Mouse (Mus musculus): ENCODE results near the gene Odf3. TPM values are rescaled to one million over a fixed set of nuclear protein-coding genes. Genes with fewer than 3 reads are reported as not detected.

Odf3 gene
- polyA plus RNA-seq, 1 experiment from 2014 or later = not detected

- ATAC-seq (replicated peaks; ENCODE audit: low FRiP score, low TSS enrichment, low read depth) (no peak), DNase-seq (ENCODE audit: low spot score) (no peak)
- Histone ChIP-seq H3K9me3 (ENCODE audit: control insufficient read depth, low read length) (no peaks in the 10 kb centered on the region), H3K4me2 (ENCODE audit: low read length) (no peak overlapping the region), H3K9ac (ENCODE audit: low read length) (no peak overlapping the region), H3K4me1 (replicated peaks; ENCODE audit: control insufficient read depth, insufficient read depth, low read length) (peaks cover 17% of the 10 kb centered on the region), H3K4me3 (ENCODE audit: low read depth, low read length) (no peak overlapping the region), H3K27ac (ENCODE audit: low read depth) (no peak overlapping the region), H3K36me3 (ENCODE audit: control insufficient read depth, insufficient read depth, low read length) (peaks cover 34% of the 10 kb centered on the region), H3K27me3 (replicated peaks; ENCODE audit: control insufficient read depth, insufficient read depth, low read length) (no peaks in the 10 kb centered on the region)
- 85% methylated on average over 9 of the region's 9 CpGs for WGBS
Measured at GRCm38 (mm10) chr7:140853386-140853785, 5.8 kb downstream of the Odf3 start.

- Histone ChIP-seq H3K4me3 (ENCODE audit: low read depth, low read length) (no peak overlapping the region), H3K27ac (ENCODE audit: low read depth) (no peak overlapping the region), H3K4me1 (replicated peaks; ENCODE audit: control insufficient read depth, insufficient read depth, low read length) (peaks cover 20% of the 10 kb centered on the region), H3K9me3 (ENCODE audit: control insufficient read depth, low read length) (no peaks in the 10 kb centered on the region), H3K27me3 (replicated peaks; ENCODE audit: control insufficient read depth, insufficient read depth, low read length) (no peaks in the 10 kb centered on the region), H3K9ac (ENCODE audit: low read length) (no peak overlapping the region), H3K36me3 (ENCODE audit: control insufficient read depth, insufficient read depth, low read length) (peaks cover 41% of the 10 kb centered on the region), H3K4me2 (ENCODE audit: low read length) (no peak overlapping the region)
- WGBS = 91% methylated on average over 18 of the region's 18 CpGs
- ATAC-seq (replicated peaks; ENCODE audit: low FRiP score, low TSS enrichment, low read depth) = no peak
- DNase-seq (ENCODE audit: low spot score) = no peak
Measured at GRCm38 (mm10) chr7:140854483-140854882, 6.9 kb downstream of the Odf3 start.

- DNase-seq (ENCODE audit: low spot score) = no peak
- H3K4me3 ChIP-seq (ENCODE audit: low read depth, low read length) = peak overlapping the region; percentile 75
- H3K27ac ChIP-seq (ENCODE audit: low read depth) = no peak overlapping the region
- H3K36me3 ChIP-seq (ENCODE audit: control insufficient read depth, insufficient read depth, low read length) = peaks cover 48% of the 10 kb centered on the region
- 73% methylated on average over 9 of the region's 9 CpGs for WGBS
- H3K27me3 ChIP-seq (replicated peaks; ENCODE audit: control insufficient read depth, insufficient read depth, low read length) = no peaks in the 10 kb centered on the region
- H3K4me1 ChIP-seq (replicated peaks; ENCODE audit: control insufficient read depth, insufficient read depth, low read length) = peaks cover 20% of the 10 kb centered on the region
- ATAC-seq (replicated peaks; ENCODE audit: low FRiP score, low TSS enrichment, low read depth) = no peak
- peak overlapping the region; percentile 99 for H3K4me2 ChIP-seq (ENCODE audit: low read length)
- H3K9me3 ChIP-seq (ENCODE audit: control insufficient read depth, low read length) = no peaks in the 10 kb centered on the region
- peak overlapping the region; percentile 89 for H3K9ac ChIP-seq (ENCODE audit: low read length)
Measured at GRCm38 (mm10) chr7:140855181-140855580, 7.6 kb downstream of the Odf3 start.

- Histone ChIP-seq H3K9me3 (ENCODE audit: control insufficient read depth, low read length) (no peaks in the 10 kb centered on the region), H3K27ac (ENCODE audit: low read depth) (peak within 1 kb of the TSS; percentile 90), H3K4me2 (ENCODE audit: low read length) (peak within 1 kb of the TSS; percentile 99), H3K27me3 (replicated peaks; ENCODE audit: control insufficient read depth, insufficient read depth, low read length) (no peaks in the 10 kb centered on the region), H3K4me3 (ENCODE audit: low read depth, low read length) (peak within 1 kb of the TSS; percentile 75), H3K36me3 (ENCODE audit: control insufficient read depth, insufficient read depth, low read length) (peaks cover 57% of the 10 kb centered on the region), H3K9ac (ENCODE audit: low read length) (peak within 1 kb of the TSS; percentile 89), H3K4me1 (replicated peaks; ENCODE audit: control insufficient read depth, insufficient read depth, low read length) (peaks cover 20% of the 10 kb centered on the region)
- peak; percentile 79 for ATAC-seq (replicated peaks; ENCODE audit: low FRiP score, low TSS enrichment, low read depth)
- 1% methylated on average over 51 of the region's 51 CpGs for WGBS
- DNase-seq (ENCODE audit: low spot score) = peak; percentile 92
Measured at GRCm38 (mm10) chr7:140855860-140856784, 8.5 kb downstream of the Odf3 start, which contains the start of gene Gm45785. Gm45785 (minus strand) TSS chr7:140856331.

GRCm38 (mm10) chr7:140856785-140857549 lies 9.4 kb downstream of the Odf3 start, which contains the start of gene Ric8a:
Ric8a (plus strand) TSS chr7:140856957.
- peak within 1 kb of the TSS; percentile 90 for H3K27ac ChIP-seq (ENCODE audit: low read depth)
- peak within 1 kb of the TSS; percentile 89 for H3K9ac ChIP-seq (ENCODE audit: low read length)
- WGBS = under 1% methylated on average over 50 of the region's 50 CpGs
- H3K4me2 ChIP-seq (ENCODE audit: low read length) = peak within 1 kb of the TSS; percentile 99
- H3K4me1 ChIP-seq (replicated peaks; ENCODE audit: control insufficient read depth, insufficient read depth, low read length) = peaks cover 20% of the 10 kb centered on the region
- H3K9me3 ChIP-seq (ENCODE audit: control insufficient read depth, low read length) = no peaks in the 10 kb centered on the region
- H3K4me3 ChIP-seq (ENCODE audit: low read depth, low read length) = peak within 1 kb of the TSS; percentile 75
- ATAC-seq (replicated peaks; ENCODE audit: low FRiP score, low TSS enrichment, low read depth) (peak; percentile 87), DNase-seq (ENCODE audit: low spot score) (peak; percentile 91)
- no peaks in the 10 kb centered on the region for H3K27me3 ChIP-seq (replicated peaks; ENCODE audit: control insufficient read depth, insufficient read depth, low read length)
- H3K36me3 ChIP-seq (ENCODE audit: control insufficient read depth, insufficient read depth, low read length) = peaks cover 60% of the 10 kb centered on the region

- peaks cover 60% of the 10 kb centered on the region for H3K36me3 ChIP-seq (ENCODE audit: control insufficient read depth, insufficient read depth, low read length)
- peak within 1 kb of the TSS; percentile 89 for H3K9ac ChIP-seq (ENCODE audit: low read length)
- peak; percentile 41 for ATAC-seq (replicated peaks; ENCODE audit: low FRiP score, low TSS enrichment, low read depth)
- H3K4me3 ChIP-seq (ENCODE audit: low read depth, low read length) = peak within 1 kb of the TSS; percentile 75
- H3K4me1 ChIP-seq (replicated peaks; ENCODE audit: control insufficient read depth, insufficient read depth, low read length) = peaks cover 20% of the 10 kb centered on the region
- 34% methylated on average over 40 of the region's 40 CpGs for WGBS
- H3K4me2 ChIP-seq (ENCODE audit: low read length) = peak within 1 kb of the TSS; percentile 99
- H3K27me3 ChIP-seq (replicated peaks; ENCODE audit: control insufficient read depth, insufficient read depth, low read length) = no peaks in the 10 kb centered on the region
- DNase-seq (ENCODE audit: low spot score) = peak; percentile 63
- peak within 1 kb of the TSS; percentile 90 for H3K27ac ChIP-seq (ENCODE audit: low read depth)
- no peaks in the 10 kb centered on the region for H3K9me3 ChIP-seq (ENCODE audit: control insufficient read depth, low read length)
Measured at GRCm38 (mm10) chr7:140857550-140858505, 10.2 kb downstream of the Odf3 start, which contains the start of gene Bet1l. Bet1l (minus strand) TSS chr7:140857577.

- Histone ChIP-seq H3K36me3 (ENCODE audit: control insufficient read depth, insufficient read depth, low read length) (peaks cover 60% of the 10 kb centered on the region), H3K4me3 (ENCODE audit: low read depth, low read length) (no peak overlapping the region), H3K9ac (ENCODE audit: low read length) (no peak overlapping the region)
Measured at GRCm38 (mm10) chr7:140858746-140859145, 11.1 kb downstream of the Odf3 start.

More at GRCm38 (mm10) chr7:140858746-140859145, 11.1 kb downstream of the Odf3 start:
- ATAC-seq (replicated peaks; ENCODE audit: low FRiP score, low TSS enrichment, low read depth) (no peak), DNase-seq (ENCODE audit: low spot score) (no peak)
- Histone ChIP-seq H3K4me2 (ENCODE audit: low read length) (no peak overlapping the region; the same call in 1 of the 2 replicates), H3K4me1 (replicated peaks; ENCODE audit: control insufficient read depth, insufficient read depth, low read length) (peaks cover 20% of the 10 kb centered on the region), H3K27ac (ENCODE audit: low read depth) (no peak overlapping the region), H3K9me3 (ENCODE audit: control insufficient read depth, low read length) (no peaks in the 10 kb centered on the region), H3K27me3 (replicated peaks; ENCODE audit: control insufficient read depth, insufficient read depth, low read length) (no peaks in the 10 kb centered on the region)
- WGBS = 93% methylated on average over 8 of the region's 8 CpGs
